Comparison of ENCODE assay signal across 9 mouse cellular contexts in the genomic region with DNA sequence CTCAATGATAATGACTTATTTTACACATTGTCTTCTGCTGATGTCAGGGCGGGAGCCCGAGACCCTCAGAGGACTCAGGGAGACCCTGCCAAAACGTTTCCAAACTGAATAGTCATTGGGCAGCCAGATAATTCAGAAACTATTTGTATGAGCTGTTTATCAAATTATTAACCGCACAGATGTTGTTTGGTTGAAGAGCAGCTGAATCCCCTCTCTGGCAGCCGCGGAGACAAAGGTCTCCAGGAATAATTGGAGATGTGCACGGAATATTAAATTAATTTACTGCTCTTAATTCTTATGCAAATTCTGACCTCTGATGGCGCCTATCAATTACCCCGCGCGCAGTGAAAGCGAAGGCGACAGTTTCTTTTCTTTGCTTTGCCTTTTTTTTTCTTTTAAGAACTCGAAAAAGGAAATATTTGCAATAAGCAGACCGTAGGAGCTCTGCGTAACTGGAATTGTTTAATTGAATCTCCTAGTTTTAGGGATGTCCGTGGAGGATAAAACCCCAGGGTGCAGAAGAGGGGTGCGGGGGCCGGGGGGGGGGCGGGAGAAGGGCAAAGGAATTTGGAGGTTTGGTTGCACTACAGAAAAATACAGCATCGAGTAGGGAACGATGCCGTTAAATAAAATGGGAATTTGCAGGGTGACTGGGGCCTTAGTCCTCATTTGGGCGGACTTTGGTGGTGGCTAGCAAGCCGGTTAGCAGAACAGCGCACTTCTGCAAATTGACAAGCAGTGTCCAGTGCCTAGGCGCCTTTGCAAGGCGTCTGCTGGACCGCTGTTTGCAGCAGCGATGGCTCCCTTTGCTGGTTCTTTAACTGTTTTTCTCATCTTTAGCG. TPM values are rescaled to one million over a fixed set of nuclear protein-coding genes. Genes with fewer than 3 reads are reported as not detected.
DNase-seq lines count a peak whose midpoint lies in the region; ATAC-seq and TF ChIP-seq lines count a peak whose summit lies in the region.
"Had no signal": no experiment of that assay in that cellular context is flagged by ENCODE, and none has a peak within 500 bp of the region (broad histone marks: within the 10 kb centered on the region; RNA-seq: fewer than 3 reads in every experiment).

No protein-coding gene starts in this region.

- H3K4me2 ChIP-seq in forebrain, embryonic 15.5 days (replicated peaks), result peak overlapping the region; percentile 49

- H3K4me3 ChIP-seq in E14TG2a.4 (replicated peaks; ENCODE audit: low read length), result peak overlapping the region; percentile 78
- H3K4me3 ChIP-seq in forebrain, embryonic 15.5 days, result peak overlapping the region; percentile 31
- H3K4me3 ChIP-seq in midbrain, embryonic 10.5 days, result peak overlapping the region; percentile 52

- peak overlapping the region; percentile 73 for H3K27ac ChIP-seq in forebrain, embryonic 15.5 days (replicated peaks)
- peak overlapping the region; percentile 83 for H3K27ac ChIP-seq in midbrain, embryonic 10.5 days (replicated peaks)
- H3K27ac ChIP-seq: heart, embryonic 15.5 days had no signal

- no peak for ATAC-seq in cerebellum, adult (ENCODE audit: insufficient number of reproducible peaks, low FRiP score, low TSS enrichment)
- 0 out of 2 replicates have a peak, but pooled peaks have one; percentile 7 for ATAC-seq in forebrain, embryonic 15.5 days (replicated peaks)

- H3K9me3 ChIP-seq in E14TG2a.4 (ENCODE audit: low read length), result no peaks in the 10 kb centered on the region
- H3K9me3 ChIP-seq in forebrain, embryonic 15.5 days, result no peaks in the 10 kb centered on the region
- no peaks in the 10 kb centered on the region for H3K9me3 ChIP-seq in midbrain, embryonic 10.5 days (replicated peaks)
- H3K9me3 ChIP-seq: heart, embryonic 15.5 days had no signal

- no peak for TF ChIP-seq CTCF in E14TG2a.4 (conservative IDR thresholded peaks at IDR 0.05; ENCODE audit: low read length)

- WGBS in forebrain, embryonic 15.5 days, result 3% methylated on average over 31 of the region's 31 CpGs
- WGBS in midbrain, embryonic 10.5 days, result 2% methylated on average over 31 of the region's 31 CpGs

- H3K4me1 ChIP-seq in E14TG2a.4 (replicated peaks; ENCODE audit: low read depth, low read length), result peaks cover 56% of the 10 kb centered on the region
- H3K4me1 ChIP-seq in forebrain, embryonic 15.5 days, result peaks cover 37% of the 10 kb centered on the region
- peaks cover 60% of the 10 kb centered on the region for H3K4me1 ChIP-seq in midbrain, embryonic 10.5 days

- DNase-seq in cerebellum, postnatal 10 days, result peak; percentile 6 to 18
- DNase-seq in midbrain, embryonic 10.5 days (ENCODE audit: low spot score), result peak; percentile 54
- no peak for DNase-seq in spleen, adult 12 weeks (ENCODE audit: low spot score)
- DNase-seq in right cerebral cortex, adult 18-20 months, result no peak
- no peak for DNase-seq in adrenal gland, postnatal 14 days

- H3K27me3 ChIP-seq in E14TG2a.4 (ENCODE audit: insufficient read depth, low read length), result peaks cover 76% of the 10 kb centered on the region
- peaks cover 72% of the 10 kb centered on the region for H3K27me3 ChIP-seq in forebrain, embryonic 15.5 days
- peaks cover 100% of the 10 kb centered on the region for H3K27me3 ChIP-seq in midbrain, embryonic 10.5 days (ENCODE audit: low read depth, poor library complexity, severe bottlenecking)

- peak overlapping the region; percentile 4; the same call in 1 of the 2 replicates for H3K9ac ChIP-seq in forebrain, embryonic 15.5 days (replicated peaks)
- H3K9ac ChIP-seq: heart, embryonic 15.5 days had no signal

- H3K36me3 ChIP-seq in E14TG2a.4 (ENCODE audit: insufficient read depth, low read length), result no peaks in the 10 kb centered on the region
- H3K36me3 ChIP-seq in forebrain, embryonic 15.5 days, result no peaks in the 10 kb centered on the region
- no peaks in the 10 kb centered on the region for H3K36me3 ChIP-seq in midbrain, embryonic 10.5 days
- H3K36me3 ChIP-seq: heart, embryonic 15.5 days had no signal

RNA-seq across cellular contexts. Expression of a gene that starts 22.2 kb away (rescaled TPM):
- polyA plus RNA-seq in forebrain, embryonic 15.5 days (2015; fragmentation: Nextera tagmentation; extraction: Ambion mirVana), result 23.4 and 26.4 TPM in 2 replicates
- polyA plus RNA-seq in midbrain, embryonic 10.5 days (2016; fragmentation: Nextera tagmentation; extraction: Ambion mirVana), result 32.2 and 33.7 TPM in 2 replicates
- 35.2 and 42.5 TPM in 2 replicates for total RNA-seq in adrenal gland, postnatal 14 days (2021)

Comparison
In these comparisons a context has a peak if more than half of its experiments do, and no peak if none do; other contexts are left out.
1. DNase-seq: peak in cerebellum, postnatal 10 days (2 of 2) and midbrain, embryonic 10.5 days (single experiment); none in spleen, adult 12 weeks (single experiment), right cerebral cortex, adult 18-20 months (single experiment) and adrenal gland, postnatal 14 days (single experiment).
2. Peak in every context shown above with its lines, with median percentiles within 50 percentile points of each other: H3K4me3 ChIP-seq.